Mouse (Mus musculus): Measurements from ENCODE around the gene Ikzf3. TPM values are rescaled to one million over a fixed set of nuclear protein-coding genes. Genes with fewer than 3 reads are reported as not detected.

Gene Ikzf3
- 0.08 and 0.10 TPM in 2 replicates for polyA plus RNA-seq (2012; rRNA removed)

DNA sequence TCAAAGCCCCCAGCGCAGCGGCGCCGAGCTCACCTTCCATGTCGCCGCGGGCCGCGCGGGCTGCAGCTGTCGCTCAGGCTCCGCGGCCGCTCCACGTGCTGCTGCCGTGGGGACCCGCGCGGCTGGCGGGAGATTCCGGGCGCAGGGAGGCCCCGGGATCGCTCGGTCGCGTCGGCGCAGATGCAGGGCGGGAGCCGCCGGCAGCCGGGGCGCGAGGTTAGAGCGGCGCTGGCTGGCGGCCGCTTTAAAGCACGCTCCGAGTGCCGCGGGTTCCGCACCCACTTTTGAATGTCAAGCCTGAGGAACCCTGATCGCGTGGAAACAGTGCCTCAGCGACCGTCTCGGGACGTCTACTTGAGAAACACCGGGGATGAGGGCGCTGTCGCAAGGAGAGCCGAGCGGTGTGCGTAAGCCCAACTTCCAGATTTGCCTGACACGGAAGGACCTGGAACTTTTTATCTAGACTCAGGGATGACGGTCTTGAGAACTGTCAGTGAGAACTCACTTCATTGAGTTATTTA lies at the start of gene Ikzf3:
Gene Ikzf3, minus strand, starts transcription at position 321 of the 521 bp plus-strand sequence.

DNA sequence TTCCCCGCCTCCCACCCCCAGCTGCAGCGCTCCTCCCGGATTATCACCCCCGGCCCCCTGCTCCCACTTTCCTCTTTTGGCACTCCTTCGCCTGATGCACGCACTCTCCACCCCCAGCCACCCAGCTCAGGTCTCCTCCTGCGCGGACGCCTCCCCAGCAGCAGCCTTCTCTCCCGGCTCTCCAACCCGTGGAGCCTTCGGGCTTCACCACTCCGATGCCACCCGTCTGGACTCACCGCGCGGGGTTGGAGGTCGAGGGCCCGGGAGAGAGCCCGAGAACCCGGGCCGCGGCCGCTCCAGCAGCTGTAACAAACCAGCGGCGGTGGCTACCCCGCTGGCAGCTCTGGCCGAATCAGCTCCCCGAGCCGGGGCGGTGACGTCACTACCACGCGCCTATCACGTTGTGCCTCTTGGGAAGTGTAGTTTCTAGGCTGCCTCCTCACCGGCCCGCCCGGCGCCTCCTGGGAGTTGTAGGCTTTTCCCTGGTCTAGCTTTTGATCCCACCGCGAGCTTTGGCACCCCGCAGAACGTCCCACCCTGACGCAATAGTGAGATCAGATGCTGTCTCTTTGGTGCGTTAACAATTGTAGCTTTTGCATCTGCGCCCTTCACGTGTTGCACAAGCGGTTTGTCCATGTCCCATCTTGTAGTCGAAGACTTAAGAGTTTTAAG lies 41.2 kb upstream of the Ikzf3 start, which contains the start of gene Ormdl3:
Gene Ormdl3, minus strand, starts transcription at position 477 of the 672 bp plus-strand sequence.

DNA sequence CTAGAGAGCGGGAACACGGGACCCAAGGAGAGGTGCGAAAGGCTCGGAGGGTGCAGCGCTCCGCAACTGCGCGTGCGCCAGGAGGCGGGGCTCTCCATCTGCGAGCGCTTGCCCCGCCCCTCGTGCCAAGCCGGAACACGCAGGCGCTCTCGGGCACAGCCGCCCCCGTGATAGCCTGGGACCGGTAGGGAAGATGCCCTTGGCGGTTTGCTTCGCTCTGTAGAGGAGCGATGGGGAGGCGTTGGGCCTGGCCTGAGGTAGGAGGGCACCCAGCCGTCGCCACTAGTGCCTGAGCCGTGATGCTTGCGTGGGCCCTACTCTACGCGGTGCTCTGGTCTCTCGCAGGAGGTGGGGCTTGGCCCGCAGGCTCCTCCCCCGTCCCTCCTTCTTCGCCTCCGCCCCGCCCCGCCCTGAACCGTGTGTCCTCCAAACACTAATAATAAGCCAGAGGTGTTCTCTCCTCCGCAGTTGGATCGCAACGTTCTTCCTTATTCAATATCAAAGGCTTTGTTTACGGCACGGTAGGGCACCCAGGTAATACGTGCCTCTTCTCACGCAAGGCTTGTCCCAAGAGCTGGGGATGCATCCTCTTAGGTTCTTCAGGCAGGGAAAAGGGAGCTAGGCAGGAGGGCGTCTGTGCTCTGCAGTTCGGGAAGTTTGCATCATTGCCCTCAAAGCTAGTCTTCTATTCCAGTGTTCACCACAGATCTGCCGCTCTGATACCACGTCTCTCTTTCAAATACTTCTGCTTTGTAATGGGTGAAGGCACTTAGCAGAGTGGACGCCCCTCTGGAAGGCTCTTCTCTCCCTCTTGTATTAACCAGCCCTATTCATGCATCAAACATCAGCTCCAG lies 5.4 kb upstream of the Ikzf3 start, which contains the start of gene Zpbp2:
Gene Zpbp2, plus strand, starts transcription at position 123 of the 854 bp plus-strand sequence.

DNA sequence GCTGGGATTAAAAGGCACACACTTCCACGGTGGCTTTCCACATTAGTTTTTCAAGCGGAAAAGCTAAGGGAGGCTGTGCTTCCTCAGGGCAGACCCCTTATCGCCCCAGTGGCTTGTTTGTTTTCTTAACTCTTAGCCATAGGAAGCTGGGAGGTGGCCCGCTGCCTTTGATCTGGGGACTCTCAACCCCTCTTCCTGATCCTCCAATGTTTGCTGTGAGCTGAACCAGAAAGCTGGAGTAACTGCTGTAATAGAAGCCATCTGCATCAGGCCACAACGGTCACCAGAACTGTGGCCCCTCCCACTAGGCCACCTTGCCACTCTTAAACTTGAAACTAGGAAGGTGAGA lies 99.6 kb downstream of the Ikzf3 start, which contains the start of gene Grb7:
Gene Grb7, plus strand, starts transcription at position 182 of the 349 bp plus-strand sequence.

DNA sequence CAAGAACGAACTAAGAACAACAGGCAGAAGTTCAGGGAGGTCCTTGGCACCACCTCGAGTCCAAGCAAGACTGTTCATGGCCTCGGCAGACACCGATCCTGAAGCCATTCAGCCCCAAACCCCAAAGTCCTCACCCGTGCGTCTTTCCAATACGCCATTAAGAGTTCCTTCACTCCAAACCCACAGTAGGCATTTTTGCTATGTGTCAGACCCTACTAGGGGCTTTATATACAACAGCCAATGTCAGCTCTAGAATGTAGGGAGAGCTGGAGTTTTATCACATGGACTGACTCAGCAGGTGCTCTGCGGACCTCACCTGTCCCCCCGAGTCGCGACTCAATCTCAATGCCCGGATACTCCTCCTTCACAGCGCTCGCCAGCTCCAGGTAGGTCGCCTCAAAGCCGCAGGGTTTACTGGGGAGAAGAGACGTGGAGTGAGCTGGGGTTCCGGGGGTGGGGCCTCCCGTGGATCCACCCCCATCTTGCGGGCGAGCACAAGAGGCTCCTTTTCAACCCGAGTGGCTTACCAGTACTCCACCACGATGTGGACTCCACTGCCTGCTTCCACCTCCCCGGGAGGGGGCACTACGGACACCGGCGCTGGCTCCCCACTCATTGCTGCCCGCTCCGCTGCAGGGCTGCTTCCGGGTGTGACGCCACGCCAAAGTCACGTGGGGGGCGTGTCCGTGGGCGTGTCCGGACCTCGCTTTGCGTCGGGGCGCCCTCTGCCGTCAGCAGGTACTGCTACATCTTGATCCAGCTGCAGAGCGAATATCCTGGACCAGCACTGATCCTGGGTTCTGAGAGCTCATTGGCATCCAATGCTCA lies 107.3 kb downstream of the Ikzf3 start, which contains the start of gene Mien1:
Gene Mien1, minus strand, starts transcription at position 661 of the 828 bp plus-strand sequence.

Other genes starting within 250 kb of the Ikzf3 start
- gene Neurod2, start 216.4 kb downstream of the Ikzf3 start, polyA plus RNA-seq (2012; rRNA removed): 66.9 and 87.9 TPM in 2 replicates
- 35.9 and 57.7 TPM in 2 replicates for gene Ppp1r1b, start 197.6 kb downstream of the Ikzf3 start, polyA plus RNA-seq (2012; rRNA removed)
- 57.5 and 63.6 TPM in 2 replicates for gene Stard3, start 187.7 kb downstream of the Ikzf3 start, polyA plus RNA-seq (2012; rRNA removed)
- gene Tcap, start 162.2 kb downstream of the Ikzf3 start, polyA plus RNA-seq (2012; rRNA removed): 0.31 and 3.6 TPM in 2 replicates
- gene Pnmt, start 159.6 kb downstream of the Ikzf3 start, polyA plus RNA-seq (2012; rRNA removed): 1.5 and 1.6 TPM in 2 replicates
- 10.6 and 11.1 TPM in 2 replicates for gene Pgap3, start 145.5 kb downstream of the Ikzf3 start, polyA plus RNA-seq (2012; rRNA removed)
- 4.1 and 4.2 TPM in 2 replicates for gene Erbb2, start 133.6 kb downstream of the Ikzf3 start, polyA plus RNA-seq (2012; rRNA removed)
- gene Mien1, start 107.0 kb downstream of the Ikzf3 start, polyA plus RNA-seq (2012; rRNA removed): 186 and 206 TPM in 2 replicates
- gene Grb7, start 99.6 kb downstream of the Ikzf3 start, polyA plus RNA-seq (2012; rRNA removed): 1.9 and 2.1 TPM in 2 replicates
- 0.11 and 0.23 TPM in 2 replicates for gene Zpbp2, start 5.1 kb upstream of the Ikzf3 start, polyA plus RNA-seq (2012; rRNA removed)
- 105 and 111 TPM in 2 replicates for gene Ormdl3, start 41.3 kb upstream of the Ikzf3 start, polyA plus RNA-seq (2012; rRNA removed)
- not detected in 2 replicates for gene Lrrc3c, start 52.3 kb upstream of the Ikzf3 start, polyA plus RNA-seq (2012; rRNA removed)
- gene Gm12355, start 79.6 kb upstream of the Ikzf3 start, polyA plus RNA-seq (2012; rRNA removed): 0.23 and 0.32 TPM in 2 replicates
- not detected in 2 replicates for gene Gsdma3, start 80.3 kb upstream of the Ikzf3 start, polyA plus RNA-seq (2012; rRNA removed)
- not detected in 2 replicates for gene Gsdma2, start 100.7 kb upstream of the Ikzf3 start, polyA plus RNA-seq (2012; rRNA removed)
- 0.01 TPM in 1 of 2 replicates, not detected in the other for gene Gsdma, start 118.3 kb upstream of the Ikzf3 start, polyA plus RNA-seq (2012; rRNA removed)
- 177 and 191 TPM in 2 replicates for gene Psmd3, start 136.5 kb upstream of the Ikzf3 start, polyA plus RNA-seq (2012; rRNA removed)
- gene Csf3, start 155.2 kb upstream of the Ikzf3 start, polyA plus RNA-seq (2012; rRNA removed): not detected in 2 replicates
- gene Med24, start 183.4 kb upstream of the Ikzf3 start, polyA plus RNA-seq (2012; rRNA removed): 119 and 126 TPM in 2 replicates
- 1,068 and 1,110 TPM in 2 replicates for gene Thra, start 194.6 kb upstream of the Ikzf3 start, polyA plus RNA-seq (2012; rRNA removed)
- gene Nr1d1, start 229.3 kb upstream of the Ikzf3 start, polyA plus RNA-seq (2012; rRNA removed): 4.5 and 5.2 TPM in 2 replicates
- 94.0 and 95.7 TPM in 2 replicates for gene Msl1, start 249.5 kb upstream of the Ikzf3 start, polyA plus RNA-seq (2012; rRNA removed)